Mouse (Mus musculus): Measurements from ENCODE around the gene Tsc22d3. TPM values are rescaled to one million over a fixed set of nuclear protein-coding genes. Genes with fewer than 3 reads are reported as not detected.

The Tsc22d3 gene
- polyA plus RNA-seq (2012; rRNA removed), result 44.5 and 51.3 TPM in 2 replicates

DNA sequence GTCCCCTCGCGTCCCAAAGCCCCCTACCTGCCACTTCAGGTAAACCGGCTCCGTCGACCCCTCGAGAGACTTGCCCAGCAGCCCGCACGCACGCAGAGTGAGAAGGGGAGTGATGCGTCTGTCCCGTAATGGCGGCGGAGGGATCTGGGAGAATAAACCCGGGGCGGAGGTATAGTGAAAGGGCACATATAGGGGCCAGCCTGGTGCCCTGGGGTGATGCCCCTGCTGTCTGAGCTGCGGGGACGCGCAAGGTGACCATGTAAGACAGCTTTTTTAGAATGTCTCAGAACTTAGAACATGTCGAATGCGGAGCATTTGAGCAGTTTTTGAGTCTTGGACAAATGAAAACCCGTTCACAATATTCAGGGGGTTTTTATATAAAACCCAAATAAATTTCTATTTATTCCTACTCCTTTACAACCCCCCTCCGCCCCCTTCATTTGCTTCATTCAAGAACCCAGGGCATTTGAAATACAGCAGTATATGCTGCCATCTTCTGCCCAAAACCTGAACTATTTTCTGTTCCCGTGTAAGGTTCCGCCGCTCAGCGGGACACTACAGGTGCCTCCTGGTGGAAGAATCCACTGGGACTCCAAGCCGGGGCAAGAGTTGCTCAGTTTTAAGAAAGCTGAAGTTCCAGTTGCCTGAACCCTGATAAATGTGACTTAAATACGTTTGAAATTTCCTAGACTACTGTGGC, at the start of gene Tsc22d3:
Gene Tsc22d3 (minus strand): TSS at position 250 of the 700 bp plus-strand sequence.
- TF ChIP-seq CTCF (IDR thresholded peaks at IDR 0.05; ENCODE audit: borderline replicate concordance, extremely low read depth, insufficient read depth, insufficient read length) (peak; percentile 47; the same call in 1 of the 2 replicates), POLR2A (IDR thresholded peaks at IDR 0.05; ENCODE audit: borderline replicate concordance, extremely low read depth, insufficient read depth, insufficient read length, poor library complexity, severe bottlenecking) (no peak)
- DNase-seq (ENCODE audit: low read depth), result peak; percentile 74

GRCm38 (mm10) chrX:140639592-140639991, 39.1 kb upstream of the Tsc22d3 start:
- DNase-seq (ENCODE audit: low read depth), result no peak
- TF ChIP-seq CTCF (IDR thresholded peaks at IDR 0.05; ENCODE audit: borderline replicate concordance, extremely low read depth, insufficient read depth, insufficient read length), result no peak
- no peak for TF ChIP-seq POLR2A (IDR thresholded peaks at IDR 0.05; ENCODE audit: borderline replicate concordance, extremely low read depth, insufficient read depth, insufficient read length, poor library complexity, severe bottlenecking)

DNA sequence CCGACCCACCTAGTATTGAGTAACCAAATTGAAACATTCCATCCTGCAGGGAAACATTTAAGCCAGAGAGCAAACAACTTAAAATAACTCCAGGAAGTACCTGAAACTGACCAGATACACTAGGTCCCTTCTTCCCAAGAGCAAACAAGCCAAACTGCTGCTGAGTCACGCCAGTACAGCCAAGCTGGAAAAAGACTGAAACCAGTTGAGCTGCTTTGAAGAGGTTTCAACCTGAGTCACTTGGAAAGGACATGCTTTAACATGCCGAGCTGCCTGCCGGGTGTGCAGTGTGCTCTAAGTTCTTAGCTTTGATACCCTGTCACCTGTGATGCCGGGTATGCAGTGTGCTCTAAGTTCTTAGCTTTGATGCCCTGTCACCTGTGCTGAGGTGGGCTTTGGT, 37.6 kb upstream of the Tsc22d3 start:
- no peak for DNase-seq (ENCODE audit: low read depth)
- TF ChIP-seq CTCF (IDR thresholded peaks at IDR 0.05; ENCODE audit: borderline replicate concordance, extremely low read depth, insufficient read depth, insufficient read length) (no peak), POLR2A (IDR thresholded peaks at IDR 0.05; ENCODE audit: borderline replicate concordance, extremely low read depth, insufficient read depth, insufficient read length, poor library complexity, severe bottlenecking) (no peak)

DNA sequence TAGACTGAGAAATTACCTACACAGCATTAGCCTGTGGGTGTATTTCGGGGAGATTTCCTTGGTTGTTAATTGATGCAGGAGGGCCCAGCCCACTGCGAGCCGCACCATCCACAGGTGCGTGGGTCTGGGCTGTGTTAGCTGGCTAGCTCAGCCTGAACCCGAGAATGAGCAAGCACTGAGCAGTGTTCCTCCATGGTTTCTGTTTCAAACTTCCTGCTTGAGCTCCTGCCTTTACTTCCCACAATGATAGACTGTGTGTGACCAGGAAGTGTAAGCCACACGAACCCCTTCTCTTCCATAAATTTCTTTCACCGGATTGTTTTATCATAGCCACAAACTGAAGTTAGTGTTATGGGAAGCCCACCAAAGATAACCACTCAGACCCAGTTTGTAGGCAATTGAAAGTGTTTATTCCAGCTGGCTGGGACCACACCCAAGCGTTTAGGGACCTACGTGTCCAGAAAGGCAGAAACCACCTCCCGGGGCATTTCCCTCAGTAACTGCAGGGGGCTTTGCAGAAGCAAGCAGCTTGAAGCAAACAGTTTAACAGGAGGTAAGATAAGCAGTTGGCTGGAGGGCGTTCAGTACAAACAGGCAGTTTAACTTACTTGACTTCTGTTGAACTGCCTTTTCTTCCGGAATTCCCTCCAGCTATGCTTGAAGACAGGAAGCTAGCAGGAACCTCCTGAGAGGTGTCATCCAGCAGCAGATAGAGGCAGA, 24.6 kb upstream of the Tsc22d3 start:
- DNase-seq (ENCODE audit: low read depth), result no peak
- TF ChIP-seq CTCF (IDR thresholded peaks at IDR 0.05; ENCODE audit: borderline replicate concordance, extremely low read depth, insufficient read depth, insufficient read length) (no peak), POLR2A (IDR thresholded peaks at IDR 0.05; ENCODE audit: borderline replicate concordance, extremely low read depth, insufficient read depth, insufficient read length, poor library complexity, severe bottlenecking) (no peak)

DNA sequence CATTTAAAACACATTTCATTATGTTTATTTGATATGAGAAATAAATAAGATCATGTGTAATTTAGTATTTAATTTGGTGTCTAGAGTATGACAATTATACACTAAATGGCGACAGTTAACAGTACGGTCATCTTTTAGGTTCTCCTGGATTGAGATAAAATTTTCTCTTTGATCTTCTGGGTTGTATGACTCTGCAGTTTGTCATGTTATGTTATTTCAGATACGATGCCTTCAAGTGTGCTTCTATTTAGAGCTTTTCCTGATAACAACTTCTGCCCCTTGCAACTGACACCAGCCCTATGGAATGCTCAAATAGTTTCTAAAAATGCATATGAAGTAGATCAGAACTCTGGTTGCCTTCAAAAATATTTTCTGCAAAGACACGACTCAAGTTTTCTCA, 9.5 kb upstream of the Tsc22d3 start:
- DNase-seq (ENCODE audit: low read depth), result no peak
- no peak for TF ChIP-seq CTCF (IDR thresholded peaks at IDR 0.05; ENCODE audit: borderline replicate concordance, extremely low read depth, insufficient read depth, insufficient read length)
- TF ChIP-seq POLR2A (IDR thresholded peaks at IDR 0.05; ENCODE audit: borderline replicate concordance, extremely low read depth, insufficient read depth, insufficient read length, poor library complexity, severe bottlenecking), result no peak

DNA sequence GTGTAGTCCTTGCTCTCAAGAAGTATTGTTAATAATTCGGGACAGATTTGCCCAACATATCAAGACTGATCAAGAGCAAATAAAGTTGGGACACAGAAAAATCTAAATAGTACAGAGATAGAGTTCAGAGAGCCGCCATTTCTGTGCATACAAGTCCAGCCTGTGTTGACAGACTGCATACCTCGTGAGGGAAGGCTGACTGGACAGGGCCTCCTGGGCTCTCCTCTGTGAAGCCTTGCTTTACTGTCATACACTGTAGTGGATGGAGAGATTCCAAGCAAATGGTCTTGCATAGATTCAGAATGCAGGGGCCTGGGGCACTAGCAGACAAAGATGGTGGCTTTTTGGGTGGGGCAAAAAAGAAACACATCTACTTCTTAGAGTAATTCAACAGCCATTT, 1.4 kb upstream of the Tsc22d3 start:
- TF ChIP-seq POLR2A (IDR thresholded peaks at IDR 0.05; ENCODE audit: borderline replicate concordance, extremely low read depth, insufficient read depth, insufficient read length, poor library complexity, severe bottlenecking) (no peak), CTCF (IDR thresholded peaks at IDR 0.05; ENCODE audit: borderline replicate concordance, extremely low read depth, insufficient read depth, insufficient read length) (no peak)
- no peak for DNase-seq (ENCODE audit: low read depth)

GRCm38 (mm10) chrX:140601311-140601710, 852 bp upstream of the Tsc22d3 start:
- TF ChIP-seq CTCF (IDR thresholded peaks at IDR 0.05; ENCODE audit: borderline replicate concordance, extremely low read depth, insufficient read depth, insufficient read length) (no peak), POLR2A (IDR thresholded peaks at IDR 0.05; ENCODE audit: borderline replicate concordance, extremely low read depth, insufficient read depth, insufficient read length, poor library complexity, severe bottlenecking) (no peak)
- no peak for DNase-seq (ENCODE audit: low read depth)

DNA sequence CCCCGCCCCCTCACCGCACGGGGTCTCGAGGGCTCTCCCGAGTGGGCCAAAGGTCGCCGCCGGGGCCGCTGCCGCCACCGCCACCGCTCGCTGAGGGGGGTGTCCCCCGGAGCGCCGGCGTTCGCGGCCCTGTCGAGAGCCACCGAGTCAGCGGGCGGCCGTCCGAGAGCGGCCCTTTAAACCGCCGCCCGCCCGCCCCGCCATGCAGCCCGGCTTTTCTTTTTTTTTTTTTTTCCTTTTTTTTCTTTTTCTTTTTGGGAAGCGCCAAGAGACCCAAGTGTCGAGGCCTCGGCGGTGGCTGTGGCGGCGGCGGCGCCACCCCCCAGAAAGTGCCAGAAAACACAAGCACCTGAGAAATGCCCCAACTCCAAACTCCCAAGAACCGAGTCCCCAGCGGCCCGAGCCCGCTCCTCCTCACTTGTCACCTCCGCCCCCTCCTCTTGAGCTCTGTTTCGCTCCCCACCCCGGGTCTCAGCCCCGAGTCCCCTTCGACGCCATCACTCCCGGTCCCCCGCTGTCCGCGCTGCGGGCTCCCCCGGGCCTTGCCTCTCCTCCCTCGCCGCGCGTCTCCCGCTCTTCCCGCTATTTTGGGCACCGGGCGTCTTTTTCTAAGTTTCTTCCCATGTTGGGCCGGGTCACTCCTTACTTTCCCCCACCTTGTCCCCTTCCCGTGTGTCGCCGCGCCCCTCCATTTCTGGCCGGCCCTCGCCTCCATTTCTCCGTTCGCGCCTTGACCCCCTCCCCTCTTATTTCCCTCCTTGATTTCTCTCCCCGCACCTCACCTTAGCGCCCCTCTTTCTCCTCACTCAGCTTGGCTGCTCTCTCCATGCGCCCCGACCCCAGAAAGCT, 674 bp downstream of the Tsc22d3 start:
- no peak for TF ChIP-seq CTCF (IDR thresholded peaks at IDR 0.05; ENCODE audit: borderline replicate concordance, extremely low read depth, insufficient read depth, insufficient read length)
- DNase-seq (ENCODE audit: low read depth), result no peak

- DNase-seq (ENCODE audit: low read depth), result peak; percentile 54
- TF ChIP-seq POLR2A (IDR thresholded peaks at IDR 0.05; ENCODE audit: borderline replicate concordance, extremely low read depth, insufficient read depth, insufficient read length, poor library complexity, severe bottlenecking) (no peak), CTCF (IDR thresholded peaks at IDR 0.05; ENCODE audit: borderline replicate concordance, extremely low read depth, insufficient read depth, insufficient read length) (no peak)
Observed at GRCm38 (mm10) chrX:140598850-140599560, 1.5 kb downstream of the Tsc22d3 start.

- TF ChIP-seq POLR2A (IDR thresholded peaks at IDR 0.05; ENCODE audit: borderline replicate concordance, extremely low read depth, insufficient read depth, insufficient read length, poor library complexity, severe bottlenecking) (no peak), CTCF (IDR thresholded peaks at IDR 0.05; ENCODE audit: borderline replicate concordance, extremely low read depth, insufficient read depth, insufficient read length) (no peak)
- DNase-seq (ENCODE audit: low read depth), result peak; percentile 11
Observed at GRCm38 (mm10) chrX:140598194-140598849, 2.1 kb downstream of the Tsc22d3 start.
